Mouse (Mus musculus): Measurements from ENCODE around the gene Cspg4. TPM values are rescaled to one million over a fixed set of nuclear protein-coding genes. Genes with fewer than 3 reads are reported as not detected.
"Not testable (repeated sequence)": the region's sequence is repeated elsewhere in the genome, so short reads cannot be mapped to it uniquely, and the experiment has no call there.

Cspg4 gene
- polyA plus RNA-seq, 1 experiment from 2014 or later: 3.5 TPM

DNA sequence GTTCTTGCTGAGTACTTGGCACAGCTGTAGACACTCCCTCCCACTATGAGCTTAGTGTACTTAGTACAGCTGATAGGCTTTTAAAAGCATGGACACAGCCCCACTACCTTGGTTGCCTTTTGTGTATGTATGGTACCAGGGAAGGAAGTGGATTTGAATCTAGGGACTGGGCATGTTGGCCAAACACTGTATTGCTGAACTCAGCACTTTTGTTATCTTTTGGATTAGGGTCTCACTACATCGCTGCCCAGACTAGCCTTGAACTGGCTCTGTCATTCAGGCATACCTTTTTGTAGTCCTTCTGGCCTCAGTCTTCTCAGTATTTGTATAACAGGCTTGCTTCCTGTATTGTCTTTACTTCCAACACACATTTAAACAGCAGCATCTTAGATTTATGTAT is 65.7 kb downstream of the Cspg4 start:
- ATAC-seq (ENCODE audit: low FRiP score, low read depth): no peak
- no peaks in the 10 kb centered on the region for H3K36me3 ChIP-seq
- no peaks in the 10 kb centered on the region for H3K9me3 ChIP-seq
- no peak overlapping the region for H3K9ac ChIP-seq (replicated peaks)
- H3K27me3 ChIP-seq: peaks cover 17% of the 10 kb centered on the region
- peaks cover 26% of the 10 kb centered on the region for H3K4me1 ChIP-seq
- H3K27ac ChIP-seq (replicated peaks): no peak overlapping the region
- H3K4me3 ChIP-seq: no peak overlapping the region
- whole genome bisulfite sequencing: 80% methylated on average over 1 of the region's 1 CpGs
- H3K4me2 ChIP-seq (replicated peaks): no peak overlapping the region

DNA sequence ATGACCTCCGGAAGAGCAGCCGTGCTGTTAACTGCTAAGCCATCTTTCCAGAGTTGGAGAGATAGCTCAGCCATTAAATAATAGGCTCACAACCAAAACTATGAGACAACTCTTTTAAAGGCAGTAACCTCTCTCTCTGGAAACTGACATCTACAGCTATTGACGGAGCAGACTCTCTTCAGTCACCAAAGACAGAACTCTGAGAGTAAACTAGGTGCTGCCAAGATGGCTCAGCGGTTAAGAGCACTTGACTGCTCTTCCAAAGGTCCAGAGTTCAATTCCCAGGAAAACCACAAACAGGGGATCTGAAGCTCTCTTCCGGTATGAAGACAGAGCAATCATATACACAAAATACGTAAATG is 72.0 kb downstream of the Cspg4 start:
- 20% methylated on average over 6 of the region's 6 CpGs for WGBS
- no peak overlapping the region for H3K9ac ChIP-seq (replicated peaks)
- H3K27ac ChIP-seq (replicated peaks): no peak overlapping the region
- H3K4me1 ChIP-seq: peaks cover 19% of the 10 kb centered on the region
- H3K4me2 ChIP-seq (replicated peaks): peak overlapping the region; percentile 48
- no peaks in the 10 kb centered on the region for H3K9me3 ChIP-seq
- H3K27me3 ChIP-seq: no peaks in the 10 kb centered on the region
- ATAC-seq (ENCODE audit: low FRiP score, low read depth): no peak
- H3K4me3 ChIP-seq: peak overlapping the region; percentile 91
- no peaks in the 10 kb centered on the region for H3K36me3 ChIP-seq

DNA sequence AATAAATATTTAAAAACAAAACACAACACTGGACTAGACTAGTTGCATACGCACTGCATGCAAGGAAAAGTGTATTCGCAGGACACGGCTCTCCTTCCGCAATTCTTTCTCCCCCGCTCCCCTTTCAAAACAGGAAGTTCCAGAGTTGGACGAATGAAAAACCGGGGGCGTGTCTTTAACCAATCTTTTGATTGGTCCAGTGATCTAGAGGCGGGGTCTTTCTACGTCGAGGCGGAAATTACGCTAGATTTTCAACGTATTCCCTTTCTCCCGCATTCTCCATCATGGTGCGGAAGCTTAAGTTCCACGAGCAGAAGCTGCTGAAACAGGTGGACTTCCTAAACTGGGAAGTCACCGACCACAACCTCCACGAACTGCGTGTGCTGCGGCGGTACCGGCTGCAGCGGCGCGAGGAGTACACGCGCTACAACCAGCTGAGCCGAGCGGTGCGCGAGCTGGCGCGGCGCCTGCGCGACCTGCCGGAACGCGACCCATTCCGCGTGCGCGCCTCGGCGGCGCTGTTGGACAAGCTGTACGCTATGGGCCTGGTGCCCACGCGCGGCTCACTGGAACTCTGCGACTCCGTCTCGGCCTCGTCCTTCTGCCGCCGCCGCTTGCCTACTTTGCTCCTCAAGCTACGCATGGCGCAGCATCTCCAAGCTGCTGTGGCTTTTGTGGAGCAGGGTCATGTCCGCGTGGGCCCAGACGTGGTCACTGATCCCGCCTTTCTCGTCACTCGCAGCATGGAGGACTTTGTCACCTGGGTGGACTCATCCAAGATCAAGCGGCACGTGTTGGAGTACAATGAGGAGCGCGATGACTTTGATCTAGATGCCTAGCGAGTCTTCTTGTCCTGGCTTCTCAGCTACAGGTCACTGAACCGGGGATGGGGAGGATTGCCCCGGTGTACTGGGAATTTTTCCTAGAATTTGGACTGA is 72.7 kb downstream of the Cspg4 start, which contains the start of gene Imp3:
Imp3 (plus strand) TSS at position 253 of the 938 bp plus-strand sequence.
- peak; percentile 95 for ATAC-seq (ENCODE audit: low FRiP score, low read depth)
- no peaks in the 10 kb centered on the region for H3K36me3 ChIP-seq
- H3K9me3 ChIP-seq: no peaks in the 10 kb centered on the region
- H3K9ac ChIP-seq (replicated peaks): peak within 1 kb of the TSS; percentile 87
- under 1% methylated on average over 73 of the region's 73 CpGs for WGBS
- peak within 1 kb of the TSS; percentile 96 for H3K4me2 ChIP-seq (replicated peaks)
- H3K4me1 ChIP-seq: peaks cover 19% of the 10 kb centered on the region
- no peaks in the 10 kb centered on the region for H3K27me3 ChIP-seq
- H3K27ac ChIP-seq (replicated peaks): peak within 1 kb of the TSS; percentile 79
- H3K4me3 ChIP-seq: peak within 1 kb of the TSS; percentile 91

- Histone ChIP-seq H3K27me3 (no peaks in the 10 kb centered on the region), H3K4me2 (replicated peaks) (peak overlapping the region; percentile 96), H3K9ac (replicated peaks) (peak overlapping the region; percentile 87), H3K36me3 (no peaks in the 10 kb centered on the region), H3K9me3 (no peaks in the 10 kb centered on the region), H3K4me1 (peaks cover 19% of the 10 kb centered on the region), H3K4me3 (peak overlapping the region; percentile 91), H3K27ac (replicated peaks) (no peak overlapping the region)
- ATAC-seq (ENCODE audit: low FRiP score, low read depth): no peak
- WGBS: 9% methylated on average over 7 of the region's 7 CpGs
These were observed 73.5 kb downstream of the Cspg4 start for GRCm38 (mm10) chr9:56938374-56938773.

DNA sequence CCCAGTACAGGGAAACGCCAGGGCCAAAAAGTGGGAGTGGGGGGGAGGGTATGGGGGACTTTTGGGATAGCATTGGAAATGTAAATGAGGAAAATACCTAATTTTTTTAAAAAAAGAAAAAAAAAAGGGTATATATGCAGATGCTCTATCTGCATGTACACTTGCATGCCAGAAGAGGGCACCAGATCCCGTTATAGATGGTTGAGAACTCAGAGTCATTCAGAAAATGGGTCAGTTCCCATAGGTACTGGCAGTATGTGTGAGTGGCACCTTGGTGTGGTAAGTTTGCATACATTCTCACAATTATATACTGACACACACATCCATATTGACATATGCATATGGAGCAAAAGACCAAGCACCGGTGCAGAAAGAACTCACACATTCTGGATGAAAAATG is 82.6 kb downstream of the Cspg4 start:
- H3K36me3 ChIP-seq; ATAC-seq (ENCODE audit: low FRiP score, low read depth); H3K4me3 ChIP-seq; H3K27me3 ChIP-seq; H3K9ac ChIP-seq (replicated peaks); H3K27ac ChIP-seq (replicated peaks); H3K4me2 ChIP-seq (replicated peaks); H3K9me3 ChIP-seq: not testable (repeated sequence)
- 26% methylated on average over 3 of the region's 3 CpGs for WGBS
- peaks cover 13% of the 10 kb centered on the region; the same call in 1 of the 2 replicates for H3K4me1 ChIP-seq

DNA sequence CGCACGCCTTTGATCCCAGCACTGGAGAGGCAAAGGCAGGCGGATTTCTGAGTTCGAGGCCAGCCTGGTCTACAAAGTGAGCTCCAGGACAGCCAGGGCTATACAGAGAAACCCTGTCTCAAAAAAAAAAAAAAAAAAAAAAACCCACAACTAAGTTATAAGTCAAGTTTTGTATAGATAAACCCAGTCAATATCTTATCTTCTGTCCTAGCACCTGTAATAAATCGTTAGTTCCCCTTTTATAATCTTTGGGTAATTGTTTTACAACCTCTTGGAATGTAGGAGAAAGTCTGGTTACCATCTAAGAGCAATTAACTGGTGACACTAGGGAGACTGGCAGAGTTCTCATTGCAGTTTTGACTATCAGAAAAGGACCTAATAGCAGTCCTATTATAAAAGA is 83.9 kb downstream of the Cspg4 start:
- H3K9ac ChIP-seq (replicated peaks); H3K4me3 ChIP-seq; ATAC-seq (ENCODE audit: low FRiP score, low read depth); H3K36me3 ChIP-seq; H3K27me3 ChIP-seq; H3K9me3 ChIP-seq; H3K27ac ChIP-seq (replicated peaks); H3K4me2 ChIP-seq (replicated peaks): not testable (repeated sequence)
- peaks cover 13% of the 10 kb centered on the region; the same call in 1 of the 2 replicates for H3K4me1 ChIP-seq
- WGBS: 94% methylated on average over 5 of the region's 5 CpGs

Other genes starting within 250 kb of the Cspg4 start
- 19.6 and 21.0 TPM in 2 replicates for gene Lingo1, start 68.6 kb upstream of the Cspg4 start, polyA plus RNA-seq (2016; fragmentation: Nextera tagmentation; extraction: Ambion mirVana)
- not detected in 2 replicates for gene Odf3l1, start 354 bp upstream of the Cspg4 start, polyA plus RNA-seq (2016; fragmentation: Nextera tagmentation; extraction: Ambion mirVana)
- 7.7 and 7.8 TPM in 2 replicates for gene Snx33, start 63.3 kb downstream of the Cspg4 start, polyA plus RNA-seq (2016; fragmentation: Nextera tagmentation; extraction: Ambion mirVana)
- gene Imp3, start 72.4 kb downstream of the Cspg4 start, polyA plus RNA-seq (2016; fragmentation: Nextera tagmentation; extraction: Ambion mirVana): 62.9 and 64.9 TPM in 2 replicates
- 28.4 TPM in 2 replicates for gene Snupn, start 85.8 kb downstream of the Cspg4 start, polyA plus RNA-seq (2016; fragmentation: Nextera tagmentation; extraction: Ambion mirVana)
- 31.0 and 32.5 TPM in 2 replicates for gene Ptpn9, start 129.9 kb downstream of the Cspg4 start, polyA plus RNA-seq (2016; fragmentation: Nextera tagmentation; extraction: Ambion mirVana)
- 44.3 and 48.5 TPM in 2 replicates for gene Sin3a, start 207.0 kb downstream of the Cspg4 start, polyA plus RNA-seq (2016; fragmentation: Nextera tagmentation; extraction: Ambion mirVana)